Mouse (Mus musculus): Measurements from ENCODE around the gene Sestd1. TPM values are rescaled to one million over a fixed set of nuclear protein-coding genes. Genes with fewer than 3 reads are reported as not detected.

Sestd1 gene
- polyA plus RNA-seq, 1 experiment from 2014 or later, result 38.1 TPM

- Histone ChIP-seq H3K36me3 (replicated peaks) (peaks cover 22% of the 10 kb centered on the region; the same call in 1 of the 2 replicates), H3K4me2 (no peak overlapping the region), H3K4me1 (0 out of 2 replicates have a peak, but pooled peaks cover 5% of the 10 kb centered on the region), H3K27me3 (replicated peaks) (no peaks in the 10 kb centered on the region), H3K9me3 (no peaks in the 10 kb centered on the region), H3K9ac (no peak overlapping the region), H3K4me3 (no peak overlapping the region), H3K27ac (no peak overlapping the region)
- ATAC-seq (replicated peaks), result no peak
- 82% methylated on average over 6 of the region's 6 CpGs for WGBS
Observed at GRCm38 (mm10) chr2:77242248-77242647, 38.1 kb downstream of the Sestd1 start.

- no peak overlapping the region for H3K4me2 ChIP-seq
- no peak overlapping the region for H3K27ac ChIP-seq
- H3K9ac ChIP-seq, result no peak overlapping the region
- ATAC-seq (replicated peaks), result no peak
- H3K36me3 ChIP-seq (replicated peaks), result peaks cover 22% of the 10 kb centered on the region; the same call in 1 of the 2 replicates
- H3K4me3 ChIP-seq, result no peak overlapping the region
- H3K9me3 ChIP-seq, result no peaks in the 10 kb centered on the region
- no peaks in the 10 kb centered on the region for H3K27me3 ChIP-seq (replicated peaks)
- WGBS, result 93% methylated on average over 3 of the region's 3 CpGs
- no peaks in the 10 kb centered on the region; the same call in 1 of the 2 replicates for H3K4me1 ChIP-seq
Observed at GRCm38 (mm10) chr2:77238607-77239006, 41.8 kb downstream of the Sestd1 start.

GRCm38 (mm10) chr2:77238046-77238445, 42.3 kb downstream of the Sestd1 start:
- Histone ChIP-seq H3K4me2 (no peak overlapping the region), H3K4me3 (no peak overlapping the region), H3K27me3 (replicated peaks) (no peaks in the 10 kb centered on the region), H3K4me1 (no peaks in the 10 kb centered on the region; the same call in 1 of the 2 replicates), H3K9ac (no peak overlapping the region), H3K9me3 (no peaks in the 10 kb centered on the region), H3K27ac (no peak overlapping the region), H3K36me3 (replicated peaks) (peaks cover 25% of the 10 kb centered on the region; the same call in 1 of the 2 replicates)
- 73% methylated on average over 3 of the region's 3 CpGs for WGBS
- no peak for ATAC-seq (replicated peaks)

- Histone ChIP-seq H3K9ac (no peak overlapping the region), H3K27me3 (replicated peaks) (no peaks in the 10 kb centered on the region), H3K27ac (no peak overlapping the region), H3K4me3 (no peak overlapping the region), H3K4me2 (no peak overlapping the region), H3K9me3 (no peaks in the 10 kb centered on the region), H3K36me3 (replicated peaks) (peaks cover 37% of the 10 kb centered on the region; the same call in 1 of the 2 replicates), H3K4me1 (no peaks in the 10 kb centered on the region; the same call in 1 of the 2 replicates)
- ATAC-seq (replicated peaks), result no peak
- WGBS, result 88% methylated on average over 4 of the region's 4 CpGs
Observed at GRCm38 (mm10) chr2:77236860-77237259, 43.5 kb downstream of the Sestd1 start.

GRCm38 (mm10) chr2:77235896-77236295, 44.5 kb downstream of the Sestd1 start:
- Histone ChIP-seq H3K4me2 (no peak overlapping the region), H3K9me3 (no peaks in the 10 kb centered on the region), H3K27me3 (replicated peaks) (no peaks in the 10 kb centered on the region), H3K36me3 (replicated peaks) (peaks cover 41% of the 10 kb centered on the region; the same call in 1 of the 2 replicates), H3K4me3 (no peak overlapping the region), H3K9ac (no peak overlapping the region), H3K4me1 (no peaks in the 10 kb centered on the region; the same call in 1 of the 2 replicates), H3K27ac (no peak overlapping the region)
- WGBS, result 77% methylated on average over 4 of the region's 4 CpGs
- ATAC-seq (replicated peaks), result no peak

GRCm38 (mm10) chr2:77232604-77233003, 47.8 kb downstream of the Sestd1 start:
- H3K27ac ChIP-seq, result no peak overlapping the region
- H3K9me3 ChIP-seq, result no peaks in the 10 kb centered on the region
- H3K4me2 ChIP-seq, result no peak overlapping the region
- H3K36me3 ChIP-seq (replicated peaks), result peaks cover 33% of the 10 kb centered on the region; the same call in 1 of the 2 replicates
- ATAC-seq (replicated peaks), result no peak
- no peaks in the 10 kb centered on the region for H3K27me3 ChIP-seq (replicated peaks)
- no peak overlapping the region for H3K9ac ChIP-seq
- 88% methylated on average over 2 of the region's 2 CpGs for WGBS
- no peak overlapping the region for H3K4me3 ChIP-seq
- H3K4me1 ChIP-seq, result no peaks in the 10 kb centered on the region; the same call in 1 of the 2 replicates

GRCm38 (mm10) chr2:77220960-77221359, 59.4 kb downstream of the Sestd1 start:
- whole genome bisulfite sequencing, result 57% methylated on average over 2 of the region's 2 CpGs
- Histone ChIP-seq H3K27me3 (replicated peaks) (no peaks in the 10 kb centered on the region), H3K27ac (no peak overlapping the region), H3K9me3 (no peaks in the 10 kb centered on the region), H3K9ac (no peak overlapping the region), H3K4me3 (no peak overlapping the region), H3K4me2 (no peak overlapping the region), H3K36me3 (replicated peaks) (0 out of 2 replicates have a peak, but pooled peaks cover 3% of the 10 kb centered on the region), H3K4me1 (no peaks in the 10 kb centered on the region)
- ATAC-seq (replicated peaks), result no peak

GRCm38 (mm10) chr2:77212885-77213284, 67.5 kb downstream of the Sestd1 start:
- no peak overlapping the region for H3K9ac ChIP-seq
- H3K9me3 ChIP-seq, result no peaks in the 10 kb centered on the region
- WGBS, result 76% methylated on average over 5 of the region's 5 CpGs
- H3K36me3 ChIP-seq (replicated peaks), result peaks cover 15% of the 10 kb centered on the region; the same call in 1 of the 2 replicates
- ATAC-seq (replicated peaks), result no peak
- no peak overlapping the region for H3K4me3 ChIP-seq
- no peak overlapping the region for H3K4me2 ChIP-seq
- no peak overlapping the region for H3K27ac ChIP-seq
- no peaks in the 10 kb centered on the region for H3K4me1 ChIP-seq
- H3K27me3 ChIP-seq (replicated peaks), result no peaks in the 10 kb centered on the region

- WGBS, result 95% methylated on average over 3 of the region's 3 CpGs
- H3K9me3 ChIP-seq, result no peaks in the 10 kb centered on the region
- H3K27me3 ChIP-seq (replicated peaks), result no peaks in the 10 kb centered on the region
- no peak overlapping the region for H3K9ac ChIP-seq
- H3K36me3 ChIP-seq (replicated peaks), result peaks cover 10% of the 10 kb centered on the region; the same call in 1 of the 2 replicates
- no peak overlapping the region for H3K27ac ChIP-seq
- no peak overlapping the region for H3K4me2 ChIP-seq
- H3K4me3 ChIP-seq, result no peak overlapping the region
- ATAC-seq (replicated peaks), result no peak
- no peaks in the 10 kb centered on the region for H3K4me1 ChIP-seq
Observed at GRCm38 (mm10) chr2:77206951-77207350, 73.4 kb downstream of the Sestd1 start.

GRCm38 (mm10) chr2:77203916-77204315, 76.5 kb downstream of the Sestd1 start:
- H3K4me1 ChIP-seq, result no peaks in the 10 kb centered on the region
- peaks cover 3% of the 10 kb centered on the region; the same call in 1 of the 2 replicates for H3K36me3 ChIP-seq (replicated peaks)
- no peak overlapping the region for H3K4me2 ChIP-seq
- H3K27ac ChIP-seq, result no peak overlapping the region
- H3K9ac ChIP-seq, result no peak overlapping the region
- H3K4me3 ChIP-seq, result no peak overlapping the region
- no peaks in the 10 kb centered on the region for H3K27me3 ChIP-seq (replicated peaks)
- no peak for ATAC-seq (replicated peaks)
- no peaks in the 10 kb centered on the region for H3K9me3 ChIP-seq
- 59% methylated on average over 2 of the region's 2 CpGs for WGBS

GRCm38 (mm10) chr2:77201900-77202299, 78.5 kb downstream of the Sestd1 start:
- Histone ChIP-seq H3K4me2 (no peak overlapping the region), H3K27ac (no peak overlapping the region), H3K4me1 (no peaks in the 10 kb centered on the region), H3K9ac (no peak overlapping the region), H3K27me3 (replicated peaks) (no peaks in the 10 kb centered on the region), H3K36me3 (replicated peaks) (peaks cover 3% of the 10 kb centered on the region; the same call in 1 of the 2 replicates), H3K9me3 (no peaks in the 10 kb centered on the region), H3K4me3 (no peak overlapping the region)
- ATAC-seq (replicated peaks), result no peak
- WGBS, result 96% methylated on average over 1 of the region's 1 CpGs

- Histone ChIP-seq H3K36me3 (replicated peaks) (peaks cover 3% of the 10 kb centered on the region; the same call in 1 of the 2 replicates), H3K4me1 (no peaks in the 10 kb centered on the region), H3K27me3 (replicated peaks) (no peaks in the 10 kb centered on the region), H3K27ac (no peak overlapping the region), H3K4me2 (no peak overlapping the region), H3K4me3 (no peak overlapping the region), H3K9me3 (no peaks in the 10 kb centered on the region), H3K9ac (no peak overlapping the region)
- ATAC-seq (replicated peaks), result no peak
- 89% methylated on average over 5 of the region's 5 CpGs for WGBS
Observed at GRCm38 (mm10) chr2:77200958-77201614, 79.3 kb downstream of the Sestd1 start.

- H3K36me3 ChIP-seq (replicated peaks), result peaks cover 1% of the 10 kb centered on the region; the same call in 1 of the 2 replicates
- no peak overlapping the region for H3K27ac ChIP-seq
- H3K9me3 ChIP-seq, result no peaks in the 10 kb centered on the region
- no peak overlapping the region for H3K4me3 ChIP-seq
- H3K4me2 ChIP-seq, result no peak overlapping the region
- H3K27me3 ChIP-seq (replicated peaks), result no peaks in the 10 kb centered on the region
- WGBS, result 96% methylated on average over 4 of the region's 4 CpGs
- no peak overlapping the region for H3K9ac ChIP-seq
- ATAC-seq (replicated peaks), result no peak
- H3K4me1 ChIP-seq, result no peaks in the 10 kb centered on the region
Observed at GRCm38 (mm10) chr2:77200379-77200778, 80.0 kb downstream of the Sestd1 start.

Measured in midbrain, embryonic 15.5 days (tissue).